Mouse (Mus musculus) midbrain, postnatal 0 days (tissue): ENCODE data around the gene Gpr137b. TPM values are rescaled to one million over a fixed set of nuclear protein-coding genes. Genes with fewer than 3 reads are reported as not detected.
A peak's percentile ranks its signal among the peaks of the same experiment; 100 is the strongest.

Experiments used
- ATAC-seq: fragments of 200-750 bp; cut with Nextera tagmentation; 2 replicates; pipeline ENCODE4 v1.8.0; 2017; ENCODE audit warnings: moderate number of reproducible peaks, mild to moderate bottlenecking, moderate TSS enrichment, moderate library complexity; ENCODE audit not compliant: low FRiP score
- DNase-seq: peaks from one replicate; pipeline ENCODE4 v3.0.0-alpha.2; 2015; ENCODE audit warnings: low spot score
- H3K27ac ChIP-seq: fragments of 300-500 bp; sonication (generic); 2 replicates; pipeline ENCODE4 v1.5.1; 2014; ENCODE audit warnings: low read depth, mild to moderate bottlenecking, low read length, mixed read lengths
- H3K27me3 ChIP-seq: fragments of 300-500 bp; sonication (generic); 2 replicates; pipeline ENCODE4 v1.6.1; 2014; ENCODE audit warnings: low read length, control low read depth, mixed read lengths; ENCODE audit not compliant: insufficient read depth
- H3K36me3 ChIP-seq: fragments of 300-500 bp; sonication (generic); 2 replicates; pipeline ENCODE4 v1.6.1; 2014; ENCODE audit warnings: low read length, control low read depth, mixed read lengths; ENCODE audit not compliant: insufficient read depth
- H3K4me1 ChIP-seq: fragments of 300-500 bp; sonication (generic); 2 replicates; pipeline ENCODE4 v1.6.1; 2014; ENCODE audit warnings: mild to moderate bottlenecking, control low read depth, antibody characterized with exemption, low read length, mixed read lengths; ENCODE audit not compliant: insufficient read depth
- H3K4me2 ChIP-seq: fragments of 300-500 bp; sonication (generic); 2 replicates; pipeline ENCODE4 v1.6.1; 2014; ENCODE audit warnings: low read depth, mild to moderate bottlenecking, low read length, mixed read lengths; ENCODE audit not compliant: poor library complexity, severe bottlenecking
- H3K4me3 ChIP-seq: fragments of 300-500 bp; sonication (generic); 2 replicates; pipeline ENCODE4 v1.5.1; 2014; ENCODE audit warnings: low read depth, mild to moderate bottlenecking, low read length, moderate library complexity
- H3K9ac ChIP-seq: fragments of 300-500 bp; sonication (generic); replicated peaks from 2 replicates; pipeline ENCODE4 v1.6.1; 2014; ENCODE audit warnings: mild to moderate bottlenecking, low read length, moderate library complexity, mixed read lengths; ENCODE audit not compliant: poor library complexity, severe bottlenecking
- H3K9me3 ChIP-seq: fragments of 300-500 bp; sonication (generic); 2 replicates; pipeline ENCODE4 v1.6.1; 2016; ENCODE audit warnings: low read length, control low read depth
- CTCF ChIP-seq: IDR thresholded peaks from 2 replicates; pipeline ENCODE4 v1.5.1; 2016; ENCODE audit warnings: antibody characterized with exemption, mild to moderate bottlenecking
- WGBS: fragments of 180-500 bp; shearing (Covaris S2); extraction: QIAGEN DNeasy Blood & Tissue Kit; methylation state at CpG from one replicate; pipeline ENCODE4 v1.1.7; 2014; 5-methylcytosine and 5-hydroxymethylcytosine counted together
- polyA plus RNA-seq: library from polyadenylated mRNA; unstranded; fragments of >200 nt; fragmentation: Nextera tagmentation; extraction: Ambion mirVana; gene quantifications from 2 replicates; pipeline ENCODE4 v1.2.1, GENCODE M21; 2015
- total RNA-seq: library from RNA; depleted of rRNA; stranded (reverse); fragments of >200 nt; gene quantifications from 2 replicates; pipeline ENCODE4 v1.2.3, GENCODE M21; 2014; rRNA removed

The Gpr137b gene
- total and polyA plus RNA-seq, 2 experiments from 2014 or later, result 23.9 to 25.4 TPM

DNA sequence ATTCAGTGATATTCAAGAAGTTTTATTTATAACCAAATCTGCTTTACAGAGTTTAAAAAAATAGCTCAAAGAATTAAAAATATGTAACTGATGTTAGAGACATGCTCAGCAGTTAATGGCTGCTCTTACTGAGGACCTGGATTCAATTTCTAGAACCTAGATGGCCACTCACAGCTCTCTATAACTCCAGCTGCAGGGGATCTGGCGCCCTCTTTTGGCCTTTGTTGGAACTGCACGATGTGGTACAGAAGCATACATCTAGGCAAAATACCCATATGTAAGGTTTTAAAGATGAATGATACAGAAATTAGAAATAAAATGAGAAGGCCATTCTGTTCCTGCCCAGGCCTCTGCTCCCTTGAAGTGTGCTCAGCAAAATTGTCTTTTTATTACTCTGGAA is 64.9 kb downstream of the Gpr137b start:
- Histone ChIP-seq H3K4me2 (no peak overlapping the region), H3K27me3 (no peaks in the 10 kb centered on the region), H3K9me3 (no peaks in the 10 kb centered on the region), H3K4me1 (no peaks in the 10 kb centered on the region), H3K36me3 (no peaks in the 10 kb centered on the region), H3K4me3 (no peak overlapping the region), H3K9ac (no peak overlapping the region), H3K27ac (no peak overlapping the region)
- peak; percentile 48 for DNase-seq
- WGBS, result 0% methylated on average over 2 of the region's 2 CpGs
- no peak for ATAC-seq
- peak; percentile 71 for TF ChIP-seq CTCF

Other genes starting within 250 kb of the Gpr137b start
- gene Prl2c5, start 211.3 kb downstream of the Gpr137b start, total RNA-seq, result not detected in 2 replicates
- not detected in 2 replicates for gene Prl2c5, start 211.3 kb downstream of the Gpr137b start, polyA plus RNA-seq
- gene Nid1, start 43.5 kb upstream of the Gpr137b start, total RNA-seq, result 63.0 and 70.6 TPM in 2 replicates
- 27.3 and 31.2 TPM in 2 replicates for gene Nid1, start 43.5 kb upstream of the Gpr137b start, polyA plus RNA-seq
- 15.9 and 19.5 TPM in 2 replicates for gene Lyst, start 196.4 kb upstream of the Gpr137b start, total RNA-seq
- gene Lyst, start 196.4 kb upstream of the Gpr137b start, polyA plus RNA-seq, result 3.1 and 5.2 TPM in 2 replicates